Mouse (Mus musculus): ENCODE measurements around the gene Gaa. TPM values are rescaled to one million over a fixed set of nuclear protein-coding genes. Genes with fewer than 3 reads are reported as not detected.

Gene Gaa
- polyA plus RNA-seq, 1 experiment from 2014 or later = 12.6 TPM

DNA sequence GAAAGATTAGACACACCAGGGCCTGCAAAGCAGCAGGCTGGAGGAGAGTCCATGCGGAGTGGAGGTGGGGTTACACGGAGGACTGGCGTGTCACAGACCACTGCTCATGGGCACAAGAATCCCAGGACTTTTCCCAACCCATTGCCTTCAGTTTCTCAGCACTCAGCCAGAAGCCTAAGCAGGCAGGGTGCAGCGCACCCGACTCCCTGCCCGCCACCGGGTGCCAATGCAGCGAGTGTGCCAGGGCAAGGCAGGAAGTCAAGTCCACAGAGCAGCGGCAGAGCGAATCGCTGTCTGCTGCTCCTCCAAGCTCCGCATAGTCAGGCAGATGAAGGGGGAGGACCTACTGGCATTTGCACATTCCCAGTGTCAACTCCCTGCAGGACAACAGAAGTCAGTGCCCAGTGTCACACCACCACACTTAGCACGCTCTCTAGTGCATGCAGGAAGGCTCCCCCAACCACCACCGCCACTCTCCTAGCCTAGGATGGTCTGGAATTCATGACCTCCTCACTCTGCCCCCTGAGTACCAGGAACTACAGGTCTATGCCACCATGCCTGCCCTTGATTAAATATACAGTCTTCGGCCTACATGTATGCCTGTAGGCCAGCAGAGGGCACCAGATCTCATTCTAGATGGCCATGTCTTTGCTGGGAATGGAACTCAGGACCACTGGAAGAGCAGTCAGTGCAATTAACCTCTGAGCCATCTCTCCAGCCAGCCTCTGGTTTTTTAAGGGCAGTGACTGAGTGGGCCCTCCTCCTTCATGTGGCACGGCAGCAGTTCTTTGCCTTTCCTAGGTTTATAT lies 37.4 kb downstream of the Gaa start:
- ATAC-seq (ENCODE audit: low FRiP score) = peak; percentile 10; the same call in 1 of the 2 replicates

DNA sequence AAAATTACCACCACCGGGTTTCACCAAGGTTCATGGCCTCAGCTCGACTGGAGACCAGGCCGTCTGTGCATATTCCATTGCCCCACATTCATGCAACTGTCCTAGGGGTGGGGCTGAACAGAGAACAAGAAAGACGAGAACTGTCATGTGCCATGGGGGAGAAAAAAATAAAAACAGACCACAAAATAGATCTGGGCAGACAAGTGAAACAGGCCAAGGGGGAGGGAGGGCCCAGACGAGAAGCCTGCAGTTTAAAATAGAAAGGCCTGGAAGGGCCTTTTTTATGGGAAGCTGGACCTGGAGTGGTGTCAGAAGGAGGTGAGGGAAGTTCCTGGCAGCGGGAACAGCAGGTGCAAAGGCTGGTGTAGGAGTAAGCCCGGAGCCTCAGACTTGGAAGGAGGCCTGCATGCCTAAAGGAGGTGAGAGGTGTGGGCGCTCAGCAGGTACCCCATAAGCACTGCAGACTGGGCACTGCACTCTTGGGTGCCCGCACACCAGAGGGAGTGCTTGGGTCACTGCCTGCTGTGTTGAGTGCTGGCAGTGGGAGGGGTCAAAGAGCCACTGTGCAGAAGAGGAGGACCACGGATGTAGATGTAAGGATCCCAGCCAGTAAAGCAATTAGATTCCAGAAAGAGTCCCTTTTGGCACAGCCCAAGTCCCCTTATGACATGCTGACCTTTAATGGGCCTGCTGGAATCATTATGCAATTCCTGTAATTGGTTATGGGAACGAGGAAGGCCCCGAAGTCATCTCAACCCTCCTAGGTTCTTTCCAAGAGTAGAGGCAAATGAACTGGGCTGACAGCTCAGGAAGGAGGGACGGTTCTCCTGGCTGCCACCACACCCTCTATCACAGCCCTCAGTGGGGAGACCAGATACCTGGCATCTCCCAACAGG lies 39.3 kb downstream of the Gaa start:
- 62% methylated on average over 13 of the region's 13 CpGs for WGBS
- ATAC-seq (ENCODE audit: low FRiP score) = no peak
- Histone ChIP-seq H3K27ac (ENCODE audit: low read depth, low read length) (no peak overlapping the region), H3K4me2 (replicated peaks; ENCODE audit: low read depth, low read length) (no peak overlapping the region), H3K9ac (ENCODE audit: low read depth, low read length) (no peak overlapping the region), H3K4me1 (replicated peaks; ENCODE audit: control insufficient read depth, insufficient read depth, low read length) (no peaks in the 10 kb centered on the region), H3K36me3 (ENCODE audit: control insufficient read depth, insufficient read depth, low read length) (no peaks in the 10 kb centered on the region), H3K9me3 (ENCODE audit: control insufficient read depth, low read length) (no peaks in the 10 kb centered on the region), H3K27me3 (ENCODE audit: control insufficient read depth, insufficient read depth, low read length) (peaks cover 3% of the 10 kb centered on the region; the same call in 1 of the 2 replicates), H3K4me3 (ENCODE audit: low read depth, low read length) (no peak overlapping the region)
- no peak for DNase-seq (ENCODE audit: low spot score)

More for the DNA sequence above, 37.4 kb downstream of the Gaa start:
- H3K36me3 ChIP-seq (ENCODE audit: control insufficient read depth, insufficient read depth, low read length) = no peaks in the 10 kb centered on the region
- WGBS = 48% methylated on average over 16 of the region's 16 CpGs
- peak; percentile 73 for DNase-seq (ENCODE audit: low spot score)
- no peaks in the 10 kb centered on the region for H3K4me1 ChIP-seq (replicated peaks; ENCODE audit: control insufficient read depth, insufficient read depth, low read length)
- no peak overlapping the region for H3K27ac ChIP-seq (ENCODE audit: low read depth, low read length)
- no peak overlapping the region for H3K9ac ChIP-seq (ENCODE audit: low read depth, low read length)
- no peaks in the 10 kb centered on the region for H3K9me3 ChIP-seq (ENCODE audit: control insufficient read depth, low read length)
- H3K4me2 ChIP-seq (replicated peaks; ENCODE audit: low read depth, low read length) = no peak overlapping the region
- H3K4me3 ChIP-seq (ENCODE audit: low read depth, low read length) = no peak overlapping the region
- peaks cover 3% of the 10 kb centered on the region; the same call in 1 of the 2 replicates for H3K27me3 ChIP-seq (ENCODE audit: control insufficient read depth, insufficient read depth, low read length)

DNA sequence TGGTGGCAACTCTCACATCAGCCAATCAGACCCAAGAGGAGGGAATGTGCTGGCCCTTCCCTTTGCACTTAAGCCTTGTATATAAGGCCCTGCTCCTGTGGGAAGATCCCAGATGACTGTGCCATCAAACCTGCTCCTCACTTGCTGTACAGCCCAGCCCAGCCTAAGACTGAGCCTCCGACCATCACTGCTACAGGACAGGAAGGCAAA lies 39.9 kb downstream of the Gaa start, which contains the start of gene Card14:
Gene Card14, plus strand, starts transcription at position 111 of the 210 bp plus-strand sequence.
- WGBS = 47% methylated on average over 1 of the region's 1 CpGs
- Histone ChIP-seq H3K27ac (ENCODE audit: low read depth, low read length) (no peak within 1 kb of the TSS), H3K9me3 (ENCODE audit: control insufficient read depth, low read length) (no peaks in the 10 kb centered on the region), H3K9ac (ENCODE audit: low read depth, low read length) (no peak within 1 kb of the TSS), H3K27me3 (ENCODE audit: control insufficient read depth, insufficient read depth, low read length) (peaks cover 3% of the 10 kb centered on the region; the same call in 1 of the 2 replicates), H3K36me3 (ENCODE audit: control insufficient read depth, insufficient read depth, low read length) (no peaks in the 10 kb centered on the region), H3K4me1 (replicated peaks; ENCODE audit: control insufficient read depth, insufficient read depth, low read length) (no peaks in the 10 kb centered on the region), H3K4me2 (replicated peaks; ENCODE audit: low read depth, low read length) (no peak within 1 kb of the TSS), H3K4me3 (ENCODE audit: low read depth, low read length) (no peak within 1 kb of the TSS)
- ATAC-seq (ENCODE audit: low FRiP score) (no peak), DNase-seq (ENCODE audit: low spot score) (no peak)

DNA sequence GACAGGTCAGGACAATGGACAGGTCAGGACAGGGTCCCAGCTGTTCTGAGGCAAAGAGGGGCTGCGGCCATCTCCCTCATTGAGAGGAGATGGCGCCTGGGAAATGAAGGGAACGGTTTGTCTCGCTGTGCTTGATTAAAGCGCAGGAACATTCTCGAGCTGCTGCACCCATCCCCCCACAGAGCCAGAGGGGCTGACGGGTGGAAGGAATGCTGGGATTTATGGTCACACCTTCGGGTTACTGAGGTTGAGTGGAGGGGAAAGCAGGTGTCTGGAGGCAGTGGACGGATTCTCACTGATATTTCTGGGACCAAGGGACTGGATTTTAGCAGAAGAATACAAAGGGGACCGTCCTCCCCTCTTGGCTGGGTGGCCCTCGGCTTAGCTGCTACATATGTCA lies 40.2 kb downstream of the Gaa start:
- Histone ChIP-seq H3K27ac (ENCODE audit: low read depth, low read length) (no peak overlapping the region), H3K36me3 (ENCODE audit: control insufficient read depth, insufficient read depth, low read length) (no peaks in the 10 kb centered on the region), H3K27me3 (ENCODE audit: control insufficient read depth, insufficient read depth, low read length) (peaks cover 3% of the 10 kb centered on the region; the same call in 1 of the 2 replicates), H3K4me2 (replicated peaks; ENCODE audit: low read depth, low read length) (no peak overlapping the region), H3K4me3 (ENCODE audit: low read depth, low read length) (no peak overlapping the region), H3K9ac (ENCODE audit: low read depth, low read length) (no peak overlapping the region), H3K9me3 (ENCODE audit: control insufficient read depth, low read length) (no peaks in the 10 kb centered on the region), H3K4me1 (replicated peaks; ENCODE audit: control insufficient read depth, insufficient read depth, low read length) (no peaks in the 10 kb centered on the region)
- DNase-seq (ENCODE audit: low spot score) (peak; percentile 21), ATAC-seq (ENCODE audit: low FRiP score) (no peak)
- 36% methylated on average over 11 of the region's 11 CpGs for WGBS

DNA sequence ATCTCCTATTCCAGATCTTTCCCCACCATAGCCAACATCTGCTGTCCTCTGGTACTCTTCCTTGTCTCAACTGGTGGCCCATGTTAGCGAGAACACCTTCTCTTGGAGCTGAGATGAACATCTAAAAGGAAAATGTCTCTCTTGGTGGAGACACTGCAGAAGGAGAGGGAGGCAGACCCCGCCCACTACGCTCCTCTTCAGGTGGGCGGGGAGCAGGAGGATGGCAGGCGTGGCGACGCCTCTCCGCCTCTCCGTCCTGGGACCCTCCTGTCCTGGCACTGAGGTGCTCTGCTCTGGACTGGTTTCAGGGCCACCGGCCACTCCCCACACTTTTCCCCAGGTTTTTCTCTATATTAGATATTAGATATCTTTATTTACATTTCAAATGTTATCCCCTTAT lies 42.9 kb downstream of the Gaa start:
- DNase-seq (ENCODE audit: low spot score) (no peak), ATAC-seq (ENCODE audit: low FRiP score) (no peak)
- 13% methylated on average over 10 of the region's 10 CpGs for WGBS

DNA sequence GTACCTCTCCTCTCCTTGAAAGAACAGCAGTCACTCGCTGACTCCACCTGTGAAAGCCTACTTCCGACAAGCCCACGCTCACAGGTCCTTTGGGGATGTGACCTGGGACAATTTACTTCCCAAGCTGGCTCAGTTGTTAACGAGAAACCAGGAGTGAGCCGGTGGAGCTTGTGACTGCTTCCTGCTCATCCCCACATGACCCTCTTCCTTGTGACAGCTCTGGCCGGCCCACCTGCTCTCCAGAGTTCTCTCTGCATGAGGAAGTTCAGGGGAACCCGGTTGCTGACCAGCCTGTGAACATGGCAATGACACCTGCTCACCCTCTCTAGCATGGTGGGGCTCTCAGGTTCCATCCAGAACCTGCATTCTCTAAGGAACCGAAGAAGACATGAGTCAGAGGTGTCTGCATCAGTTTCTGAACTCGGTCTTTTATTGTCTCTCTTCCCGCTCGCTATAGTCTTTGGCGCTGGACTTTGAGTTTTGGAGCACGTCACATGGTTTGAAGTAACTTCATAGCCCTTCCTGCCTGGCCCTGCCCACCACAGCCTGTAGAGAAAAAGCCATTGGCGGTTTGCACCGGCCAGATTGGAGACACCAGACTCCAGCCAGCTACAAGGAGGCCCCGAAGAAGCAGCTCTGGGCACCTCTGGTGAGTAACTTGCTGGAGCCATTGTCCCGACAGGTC lies 46.7 kb downstream of the Gaa start:
- Histone ChIP-seq H3K4me2 (replicated peaks; ENCODE audit: low read depth, low read length) (no peak overlapping the region), H3K9ac (ENCODE audit: low read depth, low read length) (no peak overlapping the region), H3K4me1 (replicated peaks; ENCODE audit: control insufficient read depth, insufficient read depth, low read length) (no peaks in the 10 kb centered on the region), H3K4me3 (ENCODE audit: low read depth, low read length) (no peak overlapping the region), H3K36me3 (ENCODE audit: control insufficient read depth, insufficient read depth, low read length) (no peaks in the 10 kb centered on the region), H3K27ac (ENCODE audit: low read depth, low read length) (no peak overlapping the region), H3K27me3 (ENCODE audit: control insufficient read depth, insufficient read depth, low read length) (0 out of 2 replicates have a peak, but pooled peaks cover 2% of the 10 kb centered on the region), H3K9me3 (ENCODE audit: control insufficient read depth, low read length) (no peaks in the 10 kb centered on the region)
- ATAC-seq (ENCODE audit: low FRiP score) = no peak
- no peak for DNase-seq (ENCODE audit: low spot score)
- 78% methylated on average over 17 of the region's 17 CpGs for WGBS

More for the DNA sequence above, 42.9 kb downstream of the Gaa start:
- H3K27me3 ChIP-seq (ENCODE audit: control insufficient read depth, insufficient read depth, low read length) = no peaks in the 10 kb centered on the region
- no peak overlapping the region for H3K27ac ChIP-seq (ENCODE audit: low read depth, low read length)
- H3K4me2 ChIP-seq (replicated peaks; ENCODE audit: low read depth, low read length) = no peak overlapping the region
- H3K4me1 ChIP-seq (replicated peaks; ENCODE audit: control insufficient read depth, insufficient read depth, low read length) = no peaks in the 10 kb centered on the region
- no peak overlapping the region for H3K4me3 ChIP-seq (ENCODE audit: low read depth, low read length)
- no peak overlapping the region for H3K9ac ChIP-seq (ENCODE audit: low read depth, low read length)
- no peaks in the 10 kb centered on the region for H3K9me3 ChIP-seq (ENCODE audit: control insufficient read depth, low read length)
- no peaks in the 10 kb centered on the region for H3K36me3 ChIP-seq (ENCODE audit: control insufficient read depth, insufficient read depth, low read length)

DNA sequence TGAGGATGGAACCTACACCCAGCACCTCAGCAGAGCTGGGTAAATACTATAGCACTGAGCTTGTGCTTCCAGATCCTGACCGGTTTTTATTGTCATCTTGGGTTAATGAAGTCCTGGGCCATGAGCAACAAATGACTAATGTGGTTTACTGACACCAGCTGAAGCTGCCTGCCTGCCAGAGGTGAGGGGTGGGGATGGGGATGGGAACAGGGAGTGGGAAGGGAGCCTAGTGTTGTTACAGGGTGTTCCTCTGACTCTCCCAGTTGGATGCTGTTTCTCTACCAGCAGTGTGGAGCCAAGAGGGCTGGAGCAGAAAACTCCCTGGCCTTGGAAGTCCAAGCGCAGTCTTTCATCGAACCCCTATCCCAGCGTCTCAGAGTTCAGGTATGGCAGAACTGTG lies 49.0 kb downstream of the Gaa start:
- Histone ChIP-seq H3K9me3 (ENCODE audit: control insufficient read depth, low read length) (no peaks in the 10 kb centered on the region), H3K27ac (ENCODE audit: low read depth, low read length) (no peak overlapping the region), H3K9ac (ENCODE audit: low read depth, low read length) (no peak overlapping the region), H3K4me1 (replicated peaks; ENCODE audit: control insufficient read depth, insufficient read depth, low read length) (no peaks in the 10 kb centered on the region), H3K27me3 (ENCODE audit: control insufficient read depth, insufficient read depth, low read length) (0 out of 2 replicates have a peak, but pooled peaks cover 2% of the 10 kb centered on the region), H3K4me2 (replicated peaks; ENCODE audit: low read depth, low read length) (no peak overlapping the region), H3K36me3 (ENCODE audit: control insufficient read depth, insufficient read depth, low read length) (no peaks in the 10 kb centered on the region), H3K4me3 (ENCODE audit: low read depth, low read length) (no peak overlapping the region)
- DNase-seq (ENCODE audit: low spot score) (no peak), ATAC-seq (ENCODE audit: low FRiP score) (no peak)
- 84% methylated on average over 4 of the region's 4 CpGs for WGBS

DNA sequence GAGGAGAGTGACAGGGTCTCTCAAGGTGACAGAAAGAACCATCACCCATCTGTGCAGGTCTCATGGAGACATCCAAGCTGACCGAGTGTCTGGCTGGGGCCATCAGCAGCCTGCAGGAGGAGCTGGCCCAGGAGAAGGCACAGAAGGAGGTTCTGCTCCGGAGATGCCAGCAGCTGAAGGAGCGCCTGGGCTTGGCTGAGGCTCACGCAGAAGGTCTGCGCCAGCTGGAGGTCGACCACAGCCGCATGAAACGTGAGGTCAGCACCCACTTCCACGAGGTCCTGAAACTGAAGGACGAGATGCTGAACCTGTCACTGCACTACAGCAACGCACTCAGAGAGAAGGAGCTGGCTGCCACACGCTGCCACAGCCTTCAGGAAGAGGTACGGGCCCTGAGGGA lies 54.8 kb downstream of the Gaa start:
- ATAC-seq (ENCODE audit: low FRiP score) = no peak
- 0 out of 2 replicates have a peak, but pooled peaks cover 2% of the 10 kb centered on the region for H3K27me3 ChIP-seq (ENCODE audit: control insufficient read depth, insufficient read depth, low read length)
- no peaks in the 10 kb centered on the region for H3K36me3 ChIP-seq (ENCODE audit: control insufficient read depth, insufficient read depth, low read length)
- DNase-seq (ENCODE audit: low spot score) = no peak
- H3K4me1 ChIP-seq (replicated peaks; ENCODE audit: control insufficient read depth, insufficient read depth, low read length) = no peaks in the 10 kb centered on the region
- no peak overlapping the region for H3K4me2 ChIP-seq (replicated peaks; ENCODE audit: low read depth, low read length)
- H3K9me3 ChIP-seq (ENCODE audit: control insufficient read depth, low read length) = peaks cover 3% of the 10 kb centered on the region; the same call in 1 of the 2 replicates
- H3K9ac ChIP-seq (ENCODE audit: low read depth, low read length) = no peak overlapping the region
- no peak overlapping the region for H3K27ac ChIP-seq (ENCODE audit: low read depth, low read length)
- no peak overlapping the region for H3K4me3 ChIP-seq (ENCODE audit: low read depth, low read length)
- 80% methylated on average over 13 of the region's 13 CpGs for WGBS
